Mouse (Mus musculus) bone marrow, adult 2 months (tissue): ENCODE results near the gene Unc93b1. TPM values are rescaled to one million over a fixed set of nuclear protein-coding genes. Genes with fewer than 3 reads are reported as not detected.

Source experiments
- H3K27ac ChIP-seq: fragments of 200-500 bp; 2 replicates; pipeline ENCODE4 v1.5.1; 2012; ENCODE audit warnings: low read depth, mild to moderate bottlenecking, control low read depth, inconsistent platforms, low read length; ENCODE audit not compliant: control insufficient read depth, poor library complexity, insufficient read depth
- H3K4me1 ChIP-seq: fragments of 200-500 bp; 2 replicates; pipeline ENCODE4 v1.6.1; 2011; ENCODE audit warnings: low read length; ENCODE audit not compliant: control insufficient read depth, insufficient read depth
- H3K4me3 ChIP-seq: fragments of 200-500 bp; replicated peaks from 2 replicates; pipeline ENCODE3; 2011; ENCODE audit warnings: mild to moderate bottlenecking, low read depth, low read length, control low read depth; ENCODE audit not compliant: control insufficient read depth
- CTCF ChIP-seq: fragments of 200-500 bp; IDR thresholded peaks from 2 replicates; pipeline ENCODE4 v1.5.1; 2011; ENCODE audit warnings: low read length, control low read depth; ENCODE audit not compliant: control insufficient read depth, insufficient read depth
- POLR2A ChIP-seq: fragments of 200-500 bp; IDR thresholded peaks from 2 replicates; pipeline ENCODE4 v1.6.1; 2011; ENCODE audit warnings: low read depth, mild to moderate bottlenecking, control low read depth, low read length, borderline replicate concordance; ENCODE audit not compliant: control insufficient read depth
- WGBS: fragments of 180-500 bp; shearing (Covaris S2); methylation state at CpG from one replicate; pipeline ENCODE4 v1.1.7; 2018; 5-methylcytosine and 5-hydroxymethylcytosine counted together
- polyA plus RNA-seq: library from polyadenylated mRNA; stranded (reverse); fragments of >200 nt; gene quantifications from 2 replicates; pipeline ENCODE4 v1.2.4, GENCODE M21; 2011; ENCODE audit warnings: low replicate concordance; ENCODE audit not compliant: missing spikeins, insufficient read depth, insufficient read length

Gene Unc93b1
- polyA plus RNA-seq, 1 experiment, result 177 TPM

DNA sequence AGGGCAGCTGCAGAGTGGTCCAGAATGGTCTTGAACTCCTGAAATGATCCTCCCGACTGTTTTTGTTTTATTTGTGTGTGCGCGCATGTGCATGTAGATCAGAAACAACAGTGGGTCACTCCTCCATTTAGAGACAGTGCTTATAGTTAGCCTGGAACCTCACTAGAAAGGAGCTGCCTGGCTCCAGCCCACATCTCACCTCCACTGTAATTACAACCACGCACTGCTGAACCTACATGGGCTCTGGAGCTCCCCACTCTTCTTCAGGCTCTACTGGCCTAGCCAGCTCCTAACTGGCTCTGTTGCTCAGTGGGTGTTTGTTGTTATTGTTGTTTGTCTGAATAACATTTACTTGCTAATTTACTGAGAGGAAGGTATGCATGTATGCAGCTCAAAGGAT, 35.4 kb upstream of the Unc93b1 start:
- Histone ChIP-seq H3K4me3 (no peak overlapping the region), H3K4me1 (peaks cover 1% of the 10 kb centered on the region; the same call in 1 of the 2 replicates), H3K27ac (no peak overlapping the region)
- WGBS, result 87% methylated on average over 4 of the region's 4 CpGs
- no peak for TF ChIP-seq CTCF
- no peak for TF ChIP-seq POLR2A

DNA sequence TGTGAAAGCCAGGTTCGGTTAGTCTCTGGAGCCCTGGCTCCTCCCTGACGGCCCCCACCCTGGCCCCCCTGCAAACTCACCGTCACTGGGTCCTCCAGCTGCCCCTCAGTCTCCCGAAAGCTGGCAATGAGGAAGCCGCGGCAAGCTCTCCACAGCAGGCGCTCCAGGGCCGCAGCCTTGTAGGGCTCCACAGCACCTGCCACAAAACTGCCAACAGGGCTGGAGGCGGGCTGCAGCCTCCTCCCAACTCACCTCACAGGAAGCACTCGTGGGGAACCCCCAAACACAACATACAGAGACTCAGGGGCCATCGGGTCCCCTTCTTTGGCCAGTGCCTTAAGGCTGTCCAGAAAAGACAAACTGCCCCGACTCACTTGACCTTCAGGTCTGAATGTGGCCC, 32.0 kb upstream of the Unc93b1 start:
- no peak for TF ChIP-seq POLR2A
- TF ChIP-seq CTCF, result no peak
- 37% methylated on average over 12 of the region's 12 CpGs for WGBS
- Histone ChIP-seq H3K4me3 (no peak overlapping the region), H3K27ac (no peak overlapping the region), H3K4me1 (peaks cover 3% of the 10 kb centered on the region)

DNA sequence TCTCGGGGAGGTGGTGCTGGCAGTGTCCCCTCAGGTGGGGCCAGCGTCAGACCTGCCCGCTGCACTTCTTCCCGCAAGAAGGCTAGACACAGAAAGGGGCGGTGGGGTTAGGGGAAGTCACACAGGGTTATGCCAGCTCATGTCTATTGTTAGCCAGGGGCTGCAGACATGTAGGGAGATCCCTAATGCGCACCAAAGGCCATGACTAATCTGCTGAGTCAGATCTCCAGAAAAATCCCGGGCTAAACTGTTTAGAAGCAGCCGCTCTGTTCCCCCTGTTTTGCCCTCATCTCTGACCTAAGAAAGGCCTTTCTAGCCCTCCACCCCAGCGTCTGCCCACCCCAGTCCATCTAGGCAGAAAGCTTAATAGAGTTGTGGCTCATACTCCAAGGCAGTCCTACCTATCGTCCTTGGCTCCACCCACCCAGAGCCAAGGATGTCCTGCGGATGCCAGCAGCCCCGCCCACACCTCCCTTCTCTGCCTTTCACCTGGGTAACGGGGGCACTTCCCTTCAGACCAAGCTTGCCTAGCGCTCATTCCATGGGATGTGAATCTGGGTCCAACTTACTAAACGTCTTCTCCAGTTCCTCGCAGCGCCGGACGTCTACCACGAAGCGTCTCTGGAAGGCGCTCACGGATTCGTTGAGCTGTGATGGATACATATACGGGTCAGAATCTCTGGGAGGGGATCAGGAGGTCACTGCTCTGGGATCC, 31.2 kb upstream of the Unc93b1 start:
- peaks cover 2% of the 10 kb centered on the region for H3K4me1 ChIP-seq
- H3K4me3 ChIP-seq, result no peak overlapping the region
- 85% methylated on average over 25 of the region's 25 CpGs for WGBS
- H3K27ac ChIP-seq, result no peak overlapping the region
- no peak for TF ChIP-seq CTCF
- TF ChIP-seq POLR2A, result no peak

DNA sequence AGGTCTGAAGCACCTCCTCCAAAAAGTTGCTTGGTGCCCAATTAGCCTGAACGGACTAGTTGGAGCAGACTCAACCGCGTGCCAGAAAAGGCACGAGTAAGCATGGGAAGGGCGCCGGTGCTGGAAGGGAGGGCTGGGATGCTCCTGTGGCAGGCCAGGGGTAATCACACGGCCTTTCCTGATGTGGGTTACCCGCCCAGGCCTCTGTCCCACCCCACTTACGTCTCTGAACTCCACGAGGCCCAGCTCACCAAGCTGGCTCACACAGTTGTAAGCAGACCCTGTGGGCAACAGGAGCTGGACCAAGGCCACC, 30.7 kb upstream of the Unc93b1 start:
- H3K4me3 ChIP-seq, result no peak overlapping the region
- no peak overlapping the region for H3K27ac ChIP-seq
- TF ChIP-seq CTCF (no peak), POLR2A (no peak)
- H3K4me1 ChIP-seq, result peaks cover 2% of the 10 kb centered on the region
- 65% methylated on average over 10 of the region's 10 CpGs for WGBS

DNA sequence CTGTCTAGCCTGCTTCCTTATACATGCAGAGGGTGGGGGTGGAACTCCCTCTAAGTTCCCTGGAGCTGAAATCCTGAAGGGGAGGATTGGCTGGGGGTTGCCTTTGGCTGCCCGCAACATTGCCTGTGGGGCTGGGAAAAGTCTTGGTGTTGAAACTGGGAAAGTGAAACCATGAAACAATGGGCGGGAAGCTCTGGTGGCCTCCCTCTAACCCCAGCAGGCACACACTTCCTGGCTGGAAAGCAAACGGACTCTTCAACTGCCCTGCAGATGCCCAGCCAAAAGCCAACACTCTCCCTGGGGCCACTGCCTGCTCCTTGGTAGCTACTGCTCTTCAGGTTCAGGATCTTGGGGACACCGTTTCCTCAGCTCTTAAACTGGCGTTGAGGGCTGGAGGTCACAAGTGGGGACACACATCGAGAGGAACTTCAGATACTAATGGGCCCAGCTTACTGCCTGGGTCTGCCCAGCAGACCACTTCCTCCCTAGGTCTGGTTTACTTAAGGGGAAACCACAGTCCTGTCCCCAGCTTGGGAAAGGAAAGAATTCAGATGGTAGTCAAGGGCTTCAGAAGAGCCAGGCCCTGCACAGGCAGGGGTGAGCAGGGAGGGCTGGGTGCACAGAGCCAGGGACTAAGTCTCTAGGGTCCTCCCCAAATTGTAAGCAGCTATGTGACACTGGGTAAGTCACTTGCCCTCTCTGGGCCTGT, 29.6 kb upstream of the Unc93b1 start:
- 6% methylated on average over 6 of the region's 6 CpGs for WGBS
- TF ChIP-seq CTCF, result no peak
- no peak for TF ChIP-seq POLR2A
- peaks cover 2% of the 10 kb centered on the region for H3K4me1 ChIP-seq
- peak overlapping the region; percentile 69 for H3K4me3 ChIP-seq
- peak overlapping the region; percentile 92 for H3K27ac ChIP-seq

DNA sequence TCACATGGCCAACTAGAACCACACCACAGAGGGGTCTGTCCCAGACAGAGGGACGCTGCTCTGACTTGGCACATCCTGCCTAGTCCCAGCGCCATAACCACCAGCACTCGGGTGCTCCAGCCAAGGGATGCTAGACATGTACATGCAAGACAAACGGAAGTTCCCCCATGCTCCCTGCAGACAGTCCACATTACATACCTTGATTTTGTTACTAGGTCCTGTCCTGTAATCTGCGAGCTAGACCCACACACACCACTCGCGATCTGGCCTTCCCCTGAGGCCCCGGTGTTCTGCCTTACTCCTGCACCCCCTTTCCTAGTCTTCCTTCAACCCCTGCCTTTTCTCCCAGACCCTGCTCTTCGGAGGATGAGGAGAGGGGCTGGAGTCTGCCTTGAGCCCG, 28.7 kb upstream of the Unc93b1 start:
- WGBS, result 2% methylated on average over 10 of the region's 10 CpGs
- peak overlapping the region; percentile 72 for H3K4me3 ChIP-seq
- peak overlapping the region; percentile 83 for H3K27ac ChIP-seq
- H3K4me1 ChIP-seq, result peaks cover 2% of the 10 kb centered on the region
- TF ChIP-seq POLR2A, result no peak
- TF ChIP-seq CTCF, result no peak

DNA sequence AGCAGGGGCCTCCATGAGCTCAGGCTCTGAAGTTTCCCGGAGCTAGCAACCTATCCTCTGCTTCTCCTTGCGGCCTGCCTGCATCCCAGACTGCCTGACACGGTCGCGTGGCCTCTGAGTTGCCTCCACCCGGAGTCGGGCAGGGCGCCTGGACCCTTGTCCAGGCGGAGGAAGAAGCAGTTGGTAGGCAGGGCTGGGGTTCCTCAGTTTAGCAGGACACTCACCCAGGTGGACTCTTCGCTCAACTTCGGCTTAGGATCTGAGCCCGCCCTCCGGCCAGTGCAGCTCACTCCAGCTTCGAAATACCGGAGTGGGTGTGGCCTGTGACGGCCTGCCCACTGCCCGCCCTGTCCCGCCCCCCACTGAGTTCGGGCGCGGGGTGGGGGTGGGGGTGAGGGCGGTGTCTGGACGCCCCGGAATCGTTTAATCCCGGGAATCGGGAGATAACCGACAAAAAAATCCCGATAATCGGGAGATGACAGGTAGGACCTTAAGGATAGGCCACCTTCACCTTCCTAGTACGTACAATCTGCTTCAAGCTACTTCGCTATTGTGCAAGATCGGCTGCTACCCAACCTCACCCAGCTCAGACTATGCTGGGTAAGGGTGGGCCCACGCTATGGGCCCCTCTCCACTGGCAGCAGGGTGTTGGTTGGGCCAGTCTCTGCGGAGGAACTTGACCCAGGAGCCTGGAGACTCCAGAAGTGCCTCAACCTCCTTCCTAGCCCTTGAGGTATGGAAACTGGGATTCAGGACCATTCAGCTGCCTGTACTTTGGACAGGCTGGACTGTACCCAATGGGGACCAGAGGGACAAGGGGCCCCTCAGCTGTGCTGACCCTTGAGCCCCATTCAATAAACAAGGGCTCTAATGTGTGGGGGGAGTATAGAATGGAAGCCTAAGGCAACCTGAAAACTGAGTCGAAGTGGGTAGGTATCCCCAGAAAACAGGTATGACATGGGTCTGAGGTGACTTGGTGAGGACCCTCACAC, 27.9 kb upstream of the Unc93b1 start, which contains the start of gene Tcirg1:
Gene Tcirg1 (minus strand): TSS at position 339 of the 992 bp plus-strand sequence.
- H3K4me1 ChIP-seq, result peaks cover 2% of the 10 kb centered on the region
- peak within 1 kb of the TSS; percentile 83 for H3K27ac ChIP-seq
- TF ChIP-seq POLR2A (peak; percentile 75; the same call in 1 of the 2 replicates), CTCF (no peak)
- WGBS, result 3% methylated on average over 36 of the region's 36 CpGs
- peak within 1 kb of the TSS; percentile 72 for H3K4me3 ChIP-seq
